Mouse (Mus musculus) C2C12 (cell line): ENCODE results near the gene Eipr1. TPM values are rescaled to one million over a fixed set of nuclear protein-coding genes. Genes with fewer than 3 reads are reported as not detected.

Experiments
- H3K27me3 ChIP-seq: one replicate; pipeline ENCODE4 v1.6.1; 2011; ENCODE audit not compliant: control insufficient read depth, insufficient read depth, insufficient read length
- H3K36me3 ChIP-seq: one replicate; pipeline ENCODE4 v1.6.1; 2011; ENCODE audit not compliant: control insufficient read depth, insufficient read depth
- H3K4me3 ChIP-seq: one replicate; pipeline ENCODE4 v1.5.1; 2011; ENCODE audit warnings: mild to moderate bottlenecking, control low read depth; ENCODE audit not compliant: poor library complexity, insufficient read depth, severe bottlenecking
- H3K79me2 ChIP-seq: one replicate; pipeline ENCODE4 v1.6.1; 2011; ENCODE audit not compliant: control insufficient read depth, insufficient read depth
- H3K79me3 ChIP-seq: one replicate; pipeline ENCODE4 v1.6.1; 2011; ENCODE audit warnings: low read depth, control low read depth
- H3ac ChIP-seq: one replicate; pipeline ENCODE3; 2011; ENCODE audit warnings: low read depth; ENCODE audit not compliant: control insufficient read depth, insufficient read length
- CEBPB ChIP-seq: IDR thresholded peaks from one replicate; pipeline ENCODE4 v1.6.1; 2011; ENCODE audit warnings: low read depth, mild to moderate bottlenecking, control low read depth, moderate library complexity
- CTCF ChIP-seq: IDR thresholded peaks from one replicate; pipeline ENCODE4 v1.5.1; 2011; ENCODE audit not compliant: control insufficient read depth, insufficient read depth, insufficient read length
- FOSL1 ChIP-seq: IDR thresholded peaks from one replicate; pipeline ENCODE4 v1.8.0; 2011; ENCODE audit warnings: mild to moderate bottlenecking, low read length; ENCODE audit not compliant: poor library complexity, insufficient read depth, severe bottlenecking
- MAX ChIP-seq: IDR thresholded peaks from one replicate; pipeline ENCODE4 v1.6.1; 2011; ENCODE audit warnings: mild to moderate bottlenecking, control low read depth
- MYOD1 ChIP-seq: IDR thresholded peaks from one replicate; pipeline ENCODE4 v1.6.1; 2011; ENCODE audit warnings: low read depth; ENCODE audit not compliant: control insufficient read depth, insufficient read length
- MYOG ChIP-seq: IDR thresholded peaks from one replicate; pipeline ENCODE4 v1.6.1; 2011; ENCODE audit not compliant: control insufficient read depth, insufficient read length; ENCODE audit errors: extremely low read depth
- USF1 ChIP-seq: IDR thresholded peaks from one replicate; pipeline ENCODE4 v1.6.1; 2011; ENCODE audit warnings: low read depth, mild to moderate bottlenecking, control low read depth, moderate library complexity
- polyA plus RNA-seq: library from polyadenylated mRNA; unstranded; fragments of >200 nt; fragmentation: generic; extraction: Trizol; gene quantifications from one replicate; pipeline ENCODE4 v1.2.1, GENCODE M21; 2012; ENCODE audit warnings: missing spikeins

The Eipr1 gene
- polyA plus RNA-seq, 1 experiment, result 22.7 TPM

GRCm38 (mm10) chr12:28780180-28780579 is 28.6 kb downstream of the Eipr1 start:
- TF ChIP-seq FOSL1, result no peak
- no peak for TF ChIP-seq MYOD1
- no peak for TF ChIP-seq MYOG
- TF ChIP-seq USF1, result no peak
- TF ChIP-seq CEBPB, result no peak
- TF ChIP-seq MAX, result no peak
- no peaks in the 10 kb centered on the region for H3K36me3 ChIP-seq
- H3K27me3 ChIP-seq, result no peaks in the 10 kb centered on the region
- no peaks in the 10 kb centered on the region for H3K79me3 ChIP-seq
- no peak overlapping the region for H3ac ChIP-seq
- H3K4me3 ChIP-seq, result no peak overlapping the region
- no peaks in the 10 kb centered on the region for H3K79me2 ChIP-seq

DNA sequence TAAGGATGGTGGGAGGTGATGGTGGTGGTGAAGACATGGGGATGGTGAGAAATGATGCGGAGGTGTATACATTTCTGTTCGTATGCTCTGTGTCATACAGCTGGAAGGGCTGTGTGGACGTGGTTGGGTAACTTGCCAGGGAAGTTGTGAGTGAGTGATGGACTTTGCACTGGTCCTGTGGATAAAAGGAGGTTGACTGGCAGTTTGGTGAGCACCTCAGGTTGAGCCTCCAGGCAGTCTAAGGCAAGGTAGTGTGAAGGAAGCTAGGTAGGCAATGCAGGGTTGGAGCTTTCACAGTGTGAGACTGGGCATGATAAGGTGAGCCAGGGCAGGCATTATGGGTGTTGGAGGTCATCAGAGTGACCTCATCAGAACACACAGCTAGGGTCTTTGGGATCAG is 31.0 kb downstream of the Eipr1 start:
- Histone ChIP-seq H3K79me2 (no peaks in the 10 kb centered on the region), H3K79me3 (no peaks in the 10 kb centered on the region), H3ac (no peak overlapping the region), H3K36me3 (no peaks in the 10 kb centered on the region), H3K4me3 (no peak overlapping the region), H3K27me3 (no peaks in the 10 kb centered on the region)
- TF ChIP-seq MYOG, result no peak
- TF ChIP-seq MYOD1, result no peak
- no peak for TF ChIP-seq CEBPB
- TF ChIP-seq USF1, result no peak
- no peak for TF ChIP-seq FOSL1
- TF ChIP-seq CTCF, result no peak
- TF ChIP-seq MAX, result no peak

GRCm38 (mm10) chr12:28784355-28784754 is 32.8 kb downstream of the Eipr1 start:
- Histone ChIP-seq H3K4me3 (no peak overlapping the region), H3K79me2 (no peaks in the 10 kb centered on the region), H3K79me3 (no peaks in the 10 kb centered on the region), H3ac (no peak overlapping the region), H3K36me3 (no peaks in the 10 kb centered on the region), H3K27me3 (no peaks in the 10 kb centered on the region)
- TF ChIP-seq CTCF, result no peak
- TF ChIP-seq MYOG, result no peak
- TF ChIP-seq FOSL1, result no peak
- no peak for TF ChIP-seq MYOD1
- no peak for TF ChIP-seq CEBPB
- TF ChIP-seq MAX, result no peak
- no peak for TF ChIP-seq USF1

DNA sequence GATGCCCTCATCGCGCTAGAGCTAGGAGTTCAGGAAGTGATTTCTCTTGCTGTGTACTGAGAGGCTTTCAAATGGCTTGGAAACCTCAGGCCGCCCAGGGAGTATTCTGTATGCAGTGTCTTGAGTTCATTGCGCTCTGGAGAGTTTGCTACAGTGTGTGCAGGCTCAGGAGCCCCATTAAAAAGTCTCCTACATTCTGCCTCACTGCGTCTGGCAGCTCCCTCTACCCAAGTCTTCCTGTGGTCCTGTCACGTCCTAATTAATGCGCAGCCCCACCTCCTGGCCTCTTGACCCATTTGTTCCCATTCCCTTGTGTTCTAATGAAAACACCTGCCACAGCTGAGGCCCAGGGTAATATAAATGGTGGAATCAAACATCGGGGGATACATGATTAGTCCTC is 33.3 kb downstream of the Eipr1 start:
- Histone ChIP-seq H3K27me3 (no peaks in the 10 kb centered on the region), H3K36me3 (no peaks in the 10 kb centered on the region), H3ac (no peak overlapping the region), H3K4me3 (no peak overlapping the region), H3K79me2 (no peaks in the 10 kb centered on the region), H3K79me3 (no peaks in the 10 kb centered on the region)
- no peak for TF ChIP-seq MYOD1
- no peak for TF ChIP-seq USF1
- TF ChIP-seq MAX, result no peak
- no peak for TF ChIP-seq CTCF

DNA sequence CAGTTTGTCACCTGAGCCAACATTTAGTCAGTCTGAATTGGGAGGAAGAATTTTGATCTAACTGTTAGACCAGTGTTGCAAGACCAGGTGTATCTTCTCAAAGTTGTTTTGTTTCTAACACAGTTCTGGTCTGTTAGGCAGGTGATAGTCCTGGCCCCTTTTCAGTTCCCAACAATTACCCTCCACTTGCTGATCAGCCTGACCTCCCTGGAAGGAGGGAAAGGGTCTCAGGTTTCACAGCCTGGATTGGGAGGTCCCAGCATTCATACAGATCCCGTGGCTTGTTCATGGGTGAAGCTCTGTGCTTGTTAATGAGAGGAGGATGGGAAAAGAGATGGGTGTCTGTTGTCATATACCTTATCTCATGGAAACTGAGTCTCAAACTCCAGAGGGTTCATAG is 33.7 kb downstream of the Eipr1 start:
- Histone ChIP-seq H3K36me3 (no peaks in the 10 kb centered on the region), H3K4me3 (no peak overlapping the region), H3ac (no peak overlapping the region), H3K79me3 (no peaks in the 10 kb centered on the region), H3K27me3 (no peaks in the 10 kb centered on the region), H3K79me2 (no peaks in the 10 kb centered on the region)
- no peak for TF ChIP-seq MYOD1
- TF ChIP-seq CEBPB, result no peak
- no peak for TF ChIP-seq FOSL1
- no peak for TF ChIP-seq CTCF
- no peak for TF ChIP-seq MYOG
- TF ChIP-seq USF1, result no peak
- no peak for TF ChIP-seq MAX

DNA sequence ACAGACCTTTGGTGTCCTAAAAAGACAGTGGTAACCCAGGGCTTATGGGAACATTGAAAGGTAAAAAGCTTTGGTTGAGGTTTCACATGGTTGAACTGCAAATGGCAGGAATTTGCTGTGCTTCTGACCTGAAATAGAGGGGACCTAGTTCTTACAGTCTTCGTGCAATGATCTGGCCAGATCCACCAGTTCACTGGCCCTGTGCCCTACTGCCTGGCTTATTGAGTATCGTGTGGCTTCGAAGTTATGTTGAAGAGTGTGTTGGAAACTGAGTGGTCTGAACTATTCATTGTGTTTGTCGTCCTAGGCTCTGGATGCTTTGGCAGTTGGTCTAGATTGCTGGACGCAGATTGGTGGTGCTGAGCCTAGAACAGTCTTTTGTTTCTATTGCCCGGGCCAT is 34.7 kb downstream of the Eipr1 start:
- Histone ChIP-seq H3K79me2 (no peaks in the 10 kb centered on the region), H3ac (no peak overlapping the region), H3K36me3 (no peaks in the 10 kb centered on the region), H3K79me3 (no peaks in the 10 kb centered on the region), H3K27me3 (no peaks in the 10 kb centered on the region), H3K4me3 (no peak overlapping the region)
- no peak for TF ChIP-seq CTCF
- TF ChIP-seq MYOD1, result no peak
- TF ChIP-seq CEBPB, result no peak
- TF ChIP-seq USF1, result no peak
- TF ChIP-seq FOSL1, result no peak
- TF ChIP-seq MAX, result no peak
- no peak for TF ChIP-seq MYOG
